Mouse (Mus musculus) right cerebral cortex, postnatal 10 days (tissue): ENCODE data around the gene Odc1.
"Not testable (repeated sequence)": the region's sequence is repeated elsewhere in the genome, so short reads cannot be mapped to it uniquely, and the experiment has no call there.

Experiments used
- DNase-seq, 2 experiments: peaks; one replicate each; pipeline ENCODE4 v3.0.0; 2021; ENCODE audit warnings: low spot score in 2 of 2

The Odc1 gene

GRCm38 (mm10) chr12:17549421-17549820 lies 4.8 kb downstream of the Odc1 start:
- not testable (repeated sequence) for DNase-seq

- DNase-seq: no peak
Measured at GRCm38 (mm10) chr12:17551208-17551995, 6.8 kb downstream of the Odc1 start.

DNA sequence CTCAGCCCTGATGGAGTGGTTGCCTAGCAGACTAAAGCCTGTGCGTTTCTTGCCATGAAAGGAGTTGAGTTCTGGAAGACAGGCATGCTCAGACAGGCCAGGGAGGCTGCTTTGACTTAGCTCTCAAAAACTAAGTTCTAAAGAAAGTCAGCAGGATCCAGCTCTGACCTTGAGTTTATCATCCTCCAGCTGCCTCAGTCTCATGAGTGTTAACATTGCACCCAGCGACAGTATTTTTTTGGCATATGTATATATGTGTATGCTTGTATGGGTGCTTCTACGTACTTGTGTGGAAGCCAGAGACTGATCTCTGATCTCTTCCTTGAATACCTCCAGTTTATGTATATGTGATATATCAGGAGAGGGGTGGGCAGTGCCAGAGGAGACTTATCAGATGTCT lies 7.8 kb downstream of the Odc1 start:
- DNase-seq: no peak

DNA sequence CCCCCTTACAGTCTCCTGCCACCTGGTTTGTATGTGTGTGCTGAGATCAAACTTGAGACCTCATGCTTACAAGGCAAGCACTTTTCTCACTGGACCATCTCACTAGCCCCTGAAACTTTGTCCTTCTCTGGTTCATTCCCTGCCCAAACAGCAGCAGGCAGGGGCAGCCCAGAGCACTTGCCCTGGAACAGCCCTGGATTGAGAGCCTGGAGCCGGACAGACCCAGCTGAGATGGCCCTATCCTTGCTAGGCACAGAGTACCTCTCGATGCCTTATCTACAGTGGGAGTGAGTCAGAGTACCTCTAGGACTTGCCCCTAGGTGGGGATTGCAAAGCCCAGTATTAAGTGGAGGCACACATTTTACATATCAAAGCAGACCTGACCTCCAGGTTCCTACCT lies 8.4 kb downstream of the Odc1 start:
- no peak for DNase-seq

- peak in 1 of 2 experiments; percentile 32 for DNase-seq
Measured at GRCm38 (mm10) chr12:17553627-17554026, 9.0 kb downstream of the Odc1 start.

DNA sequence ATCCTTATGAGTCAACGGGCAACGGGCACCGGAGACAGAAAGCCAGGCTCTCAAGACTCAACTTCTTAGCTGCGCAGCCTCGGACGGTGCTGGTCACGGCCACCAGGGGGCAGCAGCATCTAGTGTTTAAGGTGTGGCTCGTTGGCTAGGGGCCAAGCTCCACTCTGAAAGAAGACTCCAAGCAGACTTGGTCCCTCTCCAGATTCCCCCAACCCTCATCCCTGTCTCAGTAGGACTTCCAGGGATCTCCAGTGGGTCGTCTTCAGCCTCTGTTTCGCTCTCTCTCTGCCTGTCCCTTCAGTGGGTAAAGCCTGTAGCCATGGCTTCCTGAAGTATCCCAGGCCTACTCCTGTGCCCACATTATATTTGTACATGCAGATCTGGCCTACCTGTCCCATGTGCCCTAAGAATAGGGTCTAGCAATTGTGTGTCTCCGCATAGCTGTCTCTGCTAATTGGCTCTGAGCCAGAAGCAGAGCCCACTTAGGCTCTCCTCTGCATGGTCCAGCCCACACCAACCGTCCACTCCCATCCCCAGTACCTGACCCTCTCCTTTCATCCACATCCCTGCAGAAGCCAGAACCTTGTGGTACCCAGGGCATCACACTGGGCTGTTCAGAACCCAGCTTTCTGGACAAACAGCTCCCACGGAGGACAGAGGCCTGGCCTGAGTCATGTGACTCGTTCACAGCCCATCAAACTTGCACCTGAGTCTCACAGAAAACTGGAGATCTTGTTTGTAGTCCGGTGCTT lies 9.8 kb downstream of the Odc1 start:
- peak; percentile 90 to 91 for DNase-seq

DNA sequence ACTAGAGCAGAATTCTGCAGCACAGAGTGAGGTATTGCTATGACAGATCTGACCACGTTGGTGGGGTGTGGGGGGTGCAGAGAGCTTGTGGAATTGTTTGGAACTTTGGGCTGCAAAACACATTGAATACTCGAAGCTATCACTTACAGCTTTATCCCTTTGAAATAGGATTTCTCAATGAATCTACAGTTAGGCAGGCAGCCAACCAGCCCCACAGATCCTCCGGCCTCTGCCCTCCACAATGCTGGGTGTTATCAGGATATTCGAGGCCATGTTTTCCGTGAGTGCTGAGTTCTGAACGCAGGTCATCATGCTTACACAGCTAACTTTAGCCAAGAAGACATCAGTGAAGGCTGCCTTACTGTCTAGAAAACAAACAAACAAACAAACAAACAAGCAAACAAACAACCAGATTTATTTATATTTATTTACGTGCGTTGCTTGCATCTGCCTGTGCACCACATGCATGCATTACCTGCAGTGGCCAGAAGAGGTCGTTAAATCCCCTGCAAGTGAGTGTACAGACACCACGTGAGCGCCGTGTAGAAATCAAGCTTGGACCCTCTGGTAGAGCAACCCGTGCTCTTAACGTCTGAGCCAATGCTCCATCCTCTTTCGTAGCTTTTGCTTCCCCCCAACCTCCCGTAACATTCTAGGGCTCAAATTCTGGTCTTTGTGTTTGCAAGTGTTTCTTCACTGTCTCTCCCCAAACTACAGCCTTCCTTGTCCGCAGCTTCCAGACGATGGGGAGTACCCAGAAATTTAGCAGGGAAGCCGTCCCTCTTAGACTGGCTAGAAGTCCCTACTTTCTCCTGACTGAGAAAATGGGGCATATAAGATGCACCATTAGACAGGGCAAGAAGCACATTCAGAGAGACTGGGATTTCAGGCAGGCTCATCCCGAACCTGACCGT lies 12.1 kb downstream of the Odc1 start:
- peak; percentile 88 to 91 for DNase-seq

- peak in 1 of 2 experiments; percentile 32 for DNase-seq
Measured at GRCm38 (mm10) chr12:17557344-17557966, 12.9 kb downstream of the Odc1 start.

DNA sequence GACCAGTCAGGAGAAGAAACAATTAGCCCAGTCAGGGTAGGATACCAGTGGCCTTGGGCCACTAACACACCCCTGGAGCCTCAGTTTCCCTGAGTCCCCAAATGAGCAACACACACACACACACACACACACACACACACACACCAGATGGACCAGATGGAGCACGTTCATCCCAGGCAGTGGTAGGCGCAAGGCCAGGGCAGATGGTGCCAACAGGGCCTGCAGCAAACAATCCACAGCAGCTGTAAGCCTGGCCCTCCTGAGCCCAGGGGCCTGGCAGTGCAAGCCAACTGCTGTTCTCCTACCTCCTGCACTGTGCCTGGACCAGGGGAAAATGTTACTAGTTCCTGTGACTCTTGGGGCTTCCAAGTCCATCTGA lies 13.4 kb downstream of the Odc1 start:
- DNase-seq: peak; percentile 54 to 59

DNA sequence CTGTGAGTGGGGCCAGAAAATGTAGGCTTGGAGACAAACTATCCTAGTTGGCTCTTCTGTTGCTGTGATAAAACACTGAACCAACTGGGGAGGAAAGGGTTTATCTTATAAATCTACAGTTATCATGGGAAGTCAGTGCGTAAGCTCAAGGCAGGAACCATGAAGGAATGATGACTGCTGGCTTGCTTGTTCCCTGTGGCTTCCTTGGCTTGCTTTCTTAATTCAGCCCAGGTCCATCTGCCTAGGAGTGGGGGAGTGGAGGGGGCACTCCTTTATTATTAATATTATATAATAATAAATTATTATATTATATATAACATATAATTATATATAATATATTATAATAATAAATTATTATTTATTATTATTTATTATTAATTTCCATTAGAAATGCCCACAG lies 17.8 kb downstream of the Odc1 start:
- no peak for DNase-seq

GRCm38 (mm10) chr12:17565393-17566045 lies 20.9 kb downstream of the Odc1 start:
- no peak for DNase-seq

- no peak for DNase-seq
Measured at GRCm38 (mm10) chr12:17566046-17566408, 21.4 kb downstream of the Odc1 start.

- DNase-seq: no peak
Measured at GRCm38 (mm10) chr12:17568564-17568963, 24.0 kb downstream of the Odc1 start.

GRCm38 (mm10) chr12:17574591-17574990 lies 30.0 kb downstream of the Odc1 start:
- no peak for DNase-seq

DNA sequence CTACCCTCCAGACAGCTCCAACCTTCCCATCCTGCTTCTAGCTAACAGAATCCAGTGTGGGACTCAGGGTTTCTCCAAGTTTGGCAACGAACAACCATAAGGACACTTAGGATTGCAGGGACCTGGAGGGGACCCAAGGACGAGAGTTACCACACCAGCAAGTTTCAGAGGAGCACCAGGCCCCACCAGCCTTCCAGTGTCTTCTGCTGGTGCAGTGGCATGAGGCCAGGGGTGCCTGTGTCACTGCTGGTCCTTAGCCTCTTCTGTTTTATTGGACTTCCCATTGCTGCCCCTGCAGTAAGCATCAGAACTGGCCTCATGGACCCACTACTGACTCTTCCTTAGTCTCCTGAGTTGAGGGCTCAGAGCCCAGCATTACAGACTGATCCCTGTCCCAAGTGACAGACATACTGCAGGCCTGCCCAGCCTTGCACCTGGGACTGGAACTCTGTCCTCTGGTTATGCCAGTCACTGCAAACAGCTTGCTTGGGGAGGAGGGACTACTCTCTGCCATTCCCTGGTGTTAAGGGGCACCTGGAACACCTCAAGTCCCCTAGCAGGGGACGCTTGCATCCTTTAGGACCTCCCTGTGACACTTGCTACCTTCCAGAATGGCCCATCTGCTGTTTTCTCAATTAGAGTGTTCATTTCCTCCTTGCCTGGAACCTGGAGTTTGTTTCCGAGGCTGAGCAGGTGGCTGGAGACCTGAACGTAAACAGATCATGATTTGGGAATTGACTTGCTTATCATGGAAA lies 30.7 kb downstream of the Odc1 start:
- DNase-seq: no peak

DNA sequence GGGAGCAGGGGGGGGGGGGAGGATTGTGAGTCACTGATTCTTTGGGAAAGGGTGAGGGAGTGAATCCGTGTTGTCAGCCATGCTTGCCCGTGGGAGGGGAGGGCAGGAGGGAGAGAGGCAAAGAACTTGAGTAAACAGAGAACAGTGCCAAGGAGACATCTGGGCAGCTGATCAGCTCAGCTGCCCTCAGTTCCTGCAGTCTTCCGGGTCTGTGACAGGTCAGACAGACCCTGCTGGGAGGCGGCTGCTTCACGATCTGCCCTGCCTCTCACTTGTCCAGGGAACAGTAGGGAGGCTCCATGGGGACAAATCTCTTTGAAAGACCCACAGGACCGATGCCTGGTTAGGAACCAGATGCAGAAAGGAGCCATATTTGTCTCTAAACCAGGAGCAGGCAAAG lies 31.4 kb downstream of the Odc1 start:
- no peak for DNase-seq

DNA sequence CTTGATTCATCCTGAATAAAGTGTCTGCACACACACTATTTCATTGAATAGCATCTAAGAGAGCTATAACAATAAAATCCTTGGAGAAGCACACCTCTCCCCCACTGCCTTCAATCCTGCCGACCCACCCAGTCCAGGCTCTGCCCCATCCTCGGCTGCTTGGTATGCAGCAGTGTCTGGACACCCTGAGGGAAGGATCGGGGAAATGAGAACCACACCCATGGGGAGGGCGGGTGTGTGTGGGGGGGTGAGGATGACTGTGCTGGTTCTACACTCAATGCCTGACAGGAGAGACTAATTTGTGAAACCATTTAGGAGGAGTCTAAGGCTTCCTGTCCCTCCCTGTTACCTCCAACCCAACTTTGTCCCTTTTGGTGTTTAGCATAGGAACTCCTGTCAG lies 34.0 kb downstream of the Odc1 start:
- DNase-seq: no peak

DNA sequence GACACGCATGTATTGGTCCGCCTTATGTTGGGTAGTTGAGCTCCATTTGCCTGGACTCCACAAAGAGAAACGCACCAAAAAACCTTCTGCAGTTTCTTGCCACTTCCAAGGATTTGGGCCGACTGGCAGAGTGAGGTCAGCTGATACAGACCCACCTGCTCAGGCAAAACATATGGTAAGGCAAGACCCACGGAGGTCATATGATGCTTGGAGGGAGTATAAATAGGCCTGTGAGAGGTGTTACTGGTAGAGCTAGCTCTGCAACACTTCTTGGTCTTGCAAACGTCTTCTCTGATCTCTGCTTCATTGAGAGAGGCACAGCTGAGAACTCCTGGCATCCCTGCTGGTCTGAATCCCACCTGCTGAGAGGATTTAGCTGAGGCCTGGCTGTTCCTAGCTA lies 36.4 kb downstream of the Odc1 start:
- DNase-seq: no peak

DNA sequence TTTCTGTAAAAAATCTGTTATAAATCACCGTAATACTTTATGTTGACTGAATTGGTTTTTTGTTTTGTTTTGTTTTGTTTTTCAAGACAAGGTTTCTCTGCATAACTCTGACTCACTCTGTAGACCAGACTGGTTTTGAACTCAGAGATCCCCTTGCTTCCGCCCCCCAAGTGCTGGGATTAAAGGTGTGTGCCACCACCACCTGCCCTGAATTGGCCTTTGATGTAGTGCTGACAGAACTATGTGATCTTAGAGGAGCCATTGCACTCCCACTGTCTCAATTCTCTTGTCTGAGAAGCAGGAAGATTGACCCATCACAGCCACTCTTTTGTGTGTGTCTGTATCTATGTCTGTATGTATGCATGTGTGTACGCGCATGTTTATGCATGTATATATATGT lies 37.8 kb downstream of the Odc1 start:
- no peak for DNase-seq

GRCm38 (mm10) chr12:17583860-17584259 lies 39.3 kb downstream of the Odc1 start:
- peak; percentile 51 to 67 for DNase-seq

DNA sequence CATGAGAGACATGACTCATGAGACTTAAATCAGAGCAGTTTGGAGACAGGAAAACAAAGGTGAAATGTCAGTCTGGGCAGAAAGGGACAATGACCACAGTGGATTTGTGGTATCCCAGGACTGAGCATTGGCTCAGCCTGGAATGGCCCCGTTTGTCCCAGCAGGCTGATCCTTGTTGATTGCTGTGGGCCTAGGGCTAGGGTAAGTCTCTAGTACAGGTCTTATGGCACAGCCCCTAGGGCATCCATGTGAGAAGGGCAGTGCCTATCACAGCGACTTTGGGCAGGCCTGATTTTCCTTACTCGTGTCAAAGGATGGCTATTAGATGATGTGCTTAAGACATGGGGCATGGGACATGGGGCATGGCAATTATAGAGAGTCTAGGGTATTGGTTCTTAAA lies 41.4 kb downstream of the Odc1 start:
- DNase-seq: no peak
